Mouse (Mus musculus): ENCODE data around the gene Olfr1360.
"Not testable (repeated sequence)": the region's sequence is repeated elsewhere in the genome, so short reads cannot be mapped to it uniquely, and the experiment has no call there.

DNA sequence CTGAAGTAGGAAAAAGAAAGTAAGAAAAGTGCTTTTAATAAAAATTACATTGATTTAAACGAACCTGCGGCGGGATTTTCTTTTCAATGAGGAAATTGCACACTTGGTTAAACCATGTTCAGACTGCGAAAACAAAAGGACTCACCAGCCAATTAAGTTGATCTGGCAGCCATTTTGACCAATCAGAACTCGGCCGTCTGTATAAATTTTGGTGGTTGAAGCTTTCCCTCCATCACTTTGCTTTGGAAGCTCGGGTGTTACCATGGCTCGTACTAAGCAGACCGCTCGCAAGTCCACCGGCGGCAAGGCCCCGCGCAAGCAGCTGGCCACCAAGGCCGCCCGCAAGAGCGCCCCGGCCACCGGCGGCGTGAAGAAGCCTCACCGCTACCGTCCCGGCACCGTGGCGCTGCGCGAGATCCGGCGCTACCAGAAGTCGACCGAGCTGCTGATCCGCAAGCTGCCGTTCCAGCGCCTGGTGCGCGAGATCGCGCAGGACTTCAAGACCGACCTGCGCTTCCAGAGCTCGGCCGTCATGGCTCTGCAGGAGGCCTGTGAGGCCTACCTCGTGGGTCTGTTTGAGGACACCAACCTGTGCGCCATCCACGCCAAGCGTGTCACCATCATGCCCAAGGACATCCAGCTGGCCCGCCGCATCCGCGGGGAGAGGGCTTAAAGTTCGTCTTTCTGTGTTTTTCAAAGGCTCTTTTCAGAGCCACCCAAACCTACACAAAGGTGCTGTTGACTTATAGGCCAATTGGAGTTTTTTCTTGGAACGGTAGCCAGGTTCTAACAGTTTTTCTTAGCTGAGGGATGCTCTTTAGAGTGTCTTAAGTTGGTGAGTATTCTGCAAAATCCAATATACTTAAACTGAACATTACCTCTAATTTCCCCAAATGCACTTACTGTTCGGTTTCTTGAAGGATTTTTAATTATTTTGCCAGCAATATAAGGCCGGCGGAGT is 40.5 kb upstream of the Olfr1360 start, which contains the start of gene Hist1h3h:
- not testable (repeated sequence) for TF ChIP-seq CTCF (IDR thresholded peaks at IDR 0.05; ENCODE audit: extremely low read depth, insufficient read length, insufficient replicate concordance, low read depth, low read length)
- TF ChIP-seq POLR2A (IDR thresholded peaks at IDR 0.05; ENCODE audit: low read depth, low read length), result peak; percentile 52; the same call in 1 of the 2 replicates
